Mouse (Mus musculus) megakaryocyte-erythroid progenitor cell, adult 5-6 weeks (primary cell): ENCODE results near the gene Zfp689. TPM values are rescaled to one million over a fixed set of nuclear protein-coding genes. Genes with fewer than 3 reads are reported as not detected.
"Not testable (repeated sequence)": the region's sequence is repeated elsewhere in the genome, so short reads cannot be mapped to it uniquely, and the experiment has no call there.

Source experiments
- ATAC-seq: replicated peaks from 2 replicates; pipeline ENCODE4 v1.8.0; 2016; ENCODE audit warnings: mild to moderate bottlenecking, inconsistent platforms; ENCODE audit not compliant: severe bottlenecking, poor library complexity, low FRiP score, low TSS enrichment
- total RNA-seq, 2 experiments: library from RNA; stranded (forward) in 1 of 2; stranded (reverse) in 1 of 2; fragments of 200-1000, 215-1000 nt in 1 of 2; fragments of >200 nt in 1 of 2; fragmentation: Nextera tagmentation in 1 of 2; gene quantifications; 2 replicates each; pipeline ENCODE4 v1.2.3; 2014 to 2017

The Zfp689 gene
- total RNA-seq, 2 experiments from 2014 or later = 2.0 to 3.6 TPM

GRCm38 (mm10) chr7:127471646-127472010 lies 22.7 kb upstream of the Zfp689 start:
- peak; percentile 18; the same call in 1 of the 2 replicates for ATAC-seq

- ATAC-seq = peak; percentile 85
Observed at GRCm38 (mm10) chr7:127470743-127471645, 22.0 kb upstream of the Zfp689 start.

GRCm38 (mm10) chr7:127470011-127470715 lies 21.2 kb upstream of the Zfp689 start:
- ATAC-seq = 0 out of 2 replicates have a peak, but pooled peaks have one; percentile 27

GRCm38 (mm10) chr7:127466606-127467005 lies 17.6 kb upstream of the Zfp689 start:
- ATAC-seq = no peak

- peak; percentile 71 for ATAC-seq
Observed at GRCm38 (mm10) chr7:127465670-127466069, 16.7 kb upstream of the Zfp689 start.

- no peak for ATAC-seq
Observed at GRCm38 (mm10) chr7:127465191-127465590, 16.2 kb upstream of the Zfp689 start.

GRCm38 (mm10) chr7:127459311-127459710 lies 10.4 kb upstream of the Zfp689 start, which contains the start of gene Prr14:
Prr14 (plus strand) TSS chr7:127459611.
- not testable (repeated sequence) for ATAC-seq

- ATAC-seq = not testable (repeated sequence)
Observed at GRCm38 (mm10) chr7:127458371-127459122, 9.6 kb upstream of the Zfp689 start.

GRCm38 (mm10) chr7:127454905-127455304 lies 5.9 kb upstream of the Zfp689 start:
- ATAC-seq = no peak

- no peak for ATAC-seq
Observed at GRCm38 (mm10) chr7:127453056-127453455, 4.1 kb upstream of the Zfp689 start.

- ATAC-seq = no peak
Observed at GRCm38 (mm10) chr7:127449966-127450365, 1.0 kb upstream of the Zfp689 start.

- no peak for ATAC-seq
Observed at GRCm38 (mm10) chr7:127443976-127444375, 5.0 kb downstream of the Zfp689 start.

- no peak for ATAC-seq
Observed at GRCm38 (mm10) chr7:127437724-127438123, 11.2 kb downstream of the Zfp689 start.

GRCm38 (mm10) chr7:127435206-127435605 lies 13.8 kb downstream of the Zfp689 start:
- ATAC-seq = no peak

GRCm38 (mm10) chr7:127426354-127426753 lies 22.6 kb downstream of the Zfp689 start:
- ATAC-seq = no peak

- no peak for ATAC-seq
Observed at GRCm38 (mm10) chr7:127425911-127426310, 23.0 kb downstream of the Zfp689 start.

- no peak for ATAC-seq
Observed at GRCm38 (mm10) chr7:127425291-127425690, 23.7 kb downstream of the Zfp689 start.

GRCm38 (mm10) chr7:127422247-127422646 lies 26.7 kb downstream of the Zfp689 start:
- peak; percentile 58 for ATAC-seq

GRCm38 (mm10) chr7:127421388-127422191 lies 27.4 kb downstream of the Zfp689 start, which contains the start of gene Zfp688:
Zfp688 (minus strand) TSS chr7:127422068.
- ATAC-seq = peak; percentile 95
